ENCODE assay signal across 7 mouse cellular contexts in genomic region chr2:152696476-152697164, GRCm38 (mm10). TPM values are rescaled to one million over a fixed set of nuclear protein-coding genes. Genes with fewer than 3 reads are reported as not detected.
DNase-seq lines count a peak whose midpoint lies in the region; ATAC-seq and TF ChIP-seq lines count a peak whose summit lies in the region.

No protein-coding gene starts in this region.

- peak; percentile 42; the same call in 1 of the 2 replicates for ATAC-seq in embryonic facial prominence, embryonic 11.5 days (replicated peaks; ENCODE audit: insufficient number of reproducible peaks, low FRiP score, low TSS enrichment, low read depth)
- peak; percentile 41; the same call in 1 of the 2 replicates for ATAC-seq in limb, embryonic 11.5 days (ENCODE audit: insufficient number of reproducible peaks, low FRiP score, low TSS enrichment, low read depth)
- ATAC-seq in midbrain, embryonic 15.5 days (replicated peaks) = peak; percentile 62; the same call in 1 of the 2 replicates

- no peak overlapping the region for H3K4me3 ChIP-seq in embryonic facial prominence, embryonic 11.5 days (ENCODE audit: low read depth, low read length)
- no peak overlapping the region for H3K4me3 ChIP-seq in heart, adult 2 months
- H3K4me3 ChIP-seq in kidney, adult 2 months (ENCODE audit: insufficient read depth, low read depth, low read length) = no peak overlapping the region
- H3K4me3 ChIP-seq in limb, embryonic 11.5 days (ENCODE audit: low read depth, low read length) = no peak overlapping the region
- no peak overlapping the region for H3K4me3 ChIP-seq in midbrain, embryonic 15.5 days
- H3K4me3 ChIP-seq in spleen, adult 2 months (ENCODE audit: extremely low read depth, insufficient read depth, insufficient read length) = no peak overlapping the region

- H3K9me3 ChIP-seq in embryonic facial prominence, embryonic 11.5 days (replicated peaks; ENCODE audit: control insufficient read depth, low read length) = no peaks in the 10 kb centered on the region
- no peaks in the 10 kb centered on the region for H3K9me3 ChIP-seq in limb, embryonic 11.5 days (ENCODE audit: control insufficient read depth, low read length)
- H3K9me3 ChIP-seq in midbrain, embryonic 15.5 days = no peaks in the 10 kb centered on the region

- H3K9ac ChIP-seq in embryonic facial prominence, embryonic 11.5 days (replicated peaks; ENCODE audit: low read length) = peak overlapping the region; percentile 68
- H3K9ac ChIP-seq in heart, adult 2 months (ENCODE audit: low read depth, low read length) = peak overlapping the region; percentile 67
- H3K9ac ChIP-seq in limb, embryonic 11.5 days (ENCODE audit: low read length) = peak overlapping the region; percentile 12; the same call in 1 of the 2 replicates
- H3K9ac ChIP-seq in midbrain, embryonic 15.5 days = peak overlapping the region; percentile 41

- intact Hi-C loops in heart, adult 2 months (cut with DNase I) = loop anchor here (1.0 to 10.0 kb wide), 3 partner anchors 46 to 648 kb away; partner anchors contain the start of gene Asxl1

- H3K4me1 ChIP-seq in embryonic facial prominence, embryonic 11.5 days (ENCODE audit: control insufficient read depth, insufficient read depth, low read length) = no peaks in the 10 kb centered on the region
- H3K4me1 ChIP-seq in heart, adult 2 months (ENCODE audit: control insufficient read depth, insufficient read depth, low read length) = peaks cover 10% of the 10 kb centered on the region
- peaks cover 3% of the 10 kb centered on the region; the same call in 1 of the 2 replicates for H3K4me1 ChIP-seq in kidney, adult 2 months (ENCODE audit: control insufficient read depth, insufficient read depth, low read length)
- no peaks in the 10 kb centered on the region; the same call in none of the 2 replicates for H3K4me1 ChIP-seq in limb, embryonic 11.5 days (ENCODE audit: control insufficient read depth, insufficient read depth, low read length)
- H3K4me1 ChIP-seq in midbrain, embryonic 15.5 days = peaks cover 7% of the 10 kb centered on the region
- no peaks in the 10 kb centered on the region for H3K4me1 ChIP-seq in spleen, adult 2 months (ENCODE audit: control insufficient read depth, insufficient read depth, insufficient read length)

- WGBS in embryonic facial prominence, embryonic 11.5 days = 42% methylated on average over 20 of the region's 20 CpGs
- WGBS in heart, adult 2 months = 38% methylated on average over 20 of the region's 20 CpGs
- 39% methylated on average over 20 of the region's 20 CpGs for WGBS in kidney, adult 2 months
- WGBS in limb, embryonic 11.5 days = 44% methylated on average over 20 of the region's 20 CpGs
- 42% methylated on average over 20 of the region's 20 CpGs for WGBS in midbrain, embryonic 15.5 days
- 54% methylated on average over 20 of the region's 20 CpGs for WGBS in spleen, adult 2 months

- H3K27me3 ChIP-seq in embryonic facial prominence, embryonic 11.5 days (ENCODE audit: control insufficient read depth, insufficient read depth, low read length) = no peaks in the 10 kb centered on the region
- no peaks in the 10 kb centered on the region for H3K27me3 ChIP-seq in heart, adult 2 months (ENCODE audit: control insufficient read depth, insufficient read depth, low read length)
- no peaks in the 10 kb centered on the region for H3K27me3 ChIP-seq in kidney, adult 2 months (replicated peaks; ENCODE audit: control insufficient read depth, insufficient read depth, low read length)
- H3K27me3 ChIP-seq in limb, embryonic 11.5 days (ENCODE audit: control insufficient read depth, insufficient read depth, low read length) = no peaks in the 10 kb centered on the region
- H3K27me3 ChIP-seq in midbrain, embryonic 15.5 days (replicated peaks) = no peaks in the 10 kb centered on the region
- H3K27me3 ChIP-seq in spleen, adult 2 months (ENCODE audit: control insufficient read depth, insufficient read depth, low read length) = no peaks in the 10 kb centered on the region

- H3K27ac ChIP-seq in embryonic facial prominence, embryonic 11.5 days (replicated peaks; ENCODE audit: low read depth, low read length) = no peak overlapping the region; the same call in 1 of the 2 replicates
- peak overlapping the region; percentile 85 for H3K27ac ChIP-seq in heart, adult 2 months
- H3K27ac ChIP-seq in kidney, adult 2 months (ENCODE audit: insufficient read depth, low read depth, low read length) = peak overlapping the region; percentile 22; the same call in 1 of the 2 replicates
- peak overlapping the region; percentile 49; the same call in 1 of the 2 replicates for H3K27ac ChIP-seq in limb, embryonic 11.5 days (replicated peaks; ENCODE audit: low read depth, low read length)
- peak overlapping the region; percentile 63 for H3K27ac ChIP-seq in midbrain, embryonic 15.5 days
- H3K27ac ChIP-seq in spleen, adult 2 months (ENCODE audit: insufficient read depth, low read length) = no peak overlapping the region

- peak; percentile 33; the same call in 1 of the 2 replicates for TF ChIP-seq POLR2A in heart, adult 2 months (IDR thresholded peaks at IDR 0.05; ENCODE audit: insufficient read depth, low read depth, low read length)
- no peak for TF ChIP-seq POLR2A in kidney, adult 2 months (IDR thresholded peaks at IDR 0.05; ENCODE audit: low read depth, low read length)
- no peak for TF ChIP-seq POLR2A in spleen, adult 2 months (IDR thresholded peaks at IDR 0.05; ENCODE audit: low read depth, low read length)

- peak; percentile 97 for DNase-seq in adrenal gland, postnatal 14 days
- peak; percentile 93 for DNase-seq in embryonic facial prominence, embryonic 11.5 days (ENCODE audit: low spot score)
- DNase-seq in heart, adult 2 months = peak; percentile 90 to 94
- DNase-seq in kidney, adult 2 months = peak; percentile 95
- peak; percentile 96 for DNase-seq in limb, embryonic 11.5 days (ENCODE audit: low spot score)
- DNase-seq in spleen, adult 2 months (ENCODE audit: low read depth in 1 of 2, low spot score in 2 of 2) = peak; percentile 55 to 80

- peak; percentile 91 for TF ChIP-seq EP300 in heart, adult 2 months (IDR thresholded peaks at IDR 0.05; ENCODE audit: insufficient read depth, low read depth, low read length)

- no peak overlapping the region for H3K4me2 ChIP-seq in embryonic facial prominence, embryonic 11.5 days (ENCODE audit: low read depth, low read length)
- H3K4me2 ChIP-seq in limb, embryonic 11.5 days (ENCODE audit: low read depth, severe bottlenecking) = no peak overlapping the region
- H3K4me2 ChIP-seq in midbrain, embryonic 15.5 days = no peak overlapping the region

- no peak; the same call in 1 of the 2 replicates for TF ChIP-seq CTCF in heart, adult 2 months (IDR thresholded peaks at IDR 0.05)
- TF ChIP-seq CTCF in kidney, adult 2 months (conservative IDR thresholded peaks at IDR 0.05; ENCODE audit: insufficient read depth, insufficient read length, low read depth, low read length) = peak; percentile 88
- peak; percentile 97 for TF ChIP-seq CTCF in spleen, adult 2 months (IDR thresholded peaks at IDR 0.05; ENCODE audit: extremely low read depth, insufficient read depth, insufficient read length, insufficient replicate concordance)

- peaks cover 20% of the 10 kb centered on the region for H3K36me3 ChIP-seq in embryonic facial prominence, embryonic 11.5 days (replicated peaks; ENCODE audit: control insufficient read depth, insufficient read depth, low read depth, low read length)
- no peaks in the 10 kb centered on the region for H3K36me3 ChIP-seq in heart, adult 2 months (ENCODE audit: control insufficient read depth, insufficient read depth, low read length)
- no peaks in the 10 kb centered on the region for H3K36me3 ChIP-seq in kidney, adult 2 months (ENCODE audit: control insufficient read depth, insufficient read depth, low read length)
- peaks cover 37% of the 10 kb centered on the region for H3K36me3 ChIP-seq in limb, embryonic 11.5 days (ENCODE audit: control insufficient read depth, insufficient read depth, low read length)
- peaks cover 31% of the 10 kb centered on the region for H3K36me3 ChIP-seq in midbrain, embryonic 15.5 days (replicated peaks)
- peaks cover 49% of the 10 kb centered on the region for H3K36me3 ChIP-seq in spleen, adult 2 months (ENCODE audit: control insufficient read depth, insufficient read depth, low read length)

- no peaks in the 10 kb centered on the region for H3K79me2 ChIP-seq in heart, adult 2 months (replicated peaks; ENCODE audit: control insufficient read depth, insufficient read depth, low read length)

RNA-seq across cellular contexts. Expression of gene Mcts2, which starts 9.8 kb away (rescaled TPM):
- total RNA-seq in adrenal gland, postnatal 14 days (2021) = 26.6 and 28.0 TPM in 2 replicates
- 40.6 and 45.1 TPM in 2 replicates for polyA plus RNA-seq in embryonic facial prominence, embryonic 11.5 days (2014; fragmentation: Nextera tagmentation; extraction: Ambion mirVana)
- 10 to 100 TPM; 14.8 to 18.2 TPM for total RNA-seq in heart, adult 2 months (2021)
- polyA plus RNA-seq in heart, adult 2 months (2012; rRNA removed) = 8.6 and 12.1 TPM in 2 replicates
- polyA plus RNA-seq in kidney, adult 2 months (2012; rRNA removed) = 8.4 and 10.1 TPM in 2 replicates
- 37.1 and 38.5 TPM in 2 replicates for polyA plus RNA-seq in limb, embryonic 11.5 days (2014; fragmentation: Nextera tagmentation; extraction: Ambion mirVana)
- 33.7 and 34.3 TPM in 2 replicates for polyA plus RNA-seq in midbrain, embryonic 15.5 days (2015; fragmentation: Nextera tagmentation; extraction: Ambion mirVana)
- 0.79 and 1.5 TPM in 2 replicates for polyA plus RNA-seq in spleen, adult 2 months (2012; rRNA removed)

RNA-seq across cellular contexts. Expression of gene H13, which starts 27.4 kb away (rescaled TPM):
- 123 and 139 TPM in 2 replicates for total RNA-seq in adrenal gland, postnatal 14 days (2021)
- 115 and 118 TPM in 2 replicates for polyA plus RNA-seq in embryonic facial prominence, embryonic 11.5 days (2014; fragmentation: Nextera tagmentation; extraction: Ambion mirVana)
- total RNA-seq in heart, adult 2 months (2021) = 10 to 100 TPM; 33.9 to 37.6 TPM
- 42.9 and 43.5 TPM in 2 replicates for polyA plus RNA-seq in heart, adult 2 months (2012; rRNA removed)
- polyA plus RNA-seq in kidney, adult 2 months (2012; rRNA removed) = 129 and 161 TPM in 2 replicates
- polyA plus RNA-seq in limb, embryonic 11.5 days (2014; fragmentation: Nextera tagmentation; extraction: Ambion mirVana) = 123 and 126 TPM in 2 replicates
- 178 and 186 TPM in 2 replicates for polyA plus RNA-seq in midbrain, embryonic 15.5 days (2015; fragmentation: Nextera tagmentation; extraction: Ambion mirVana)
- 82.8 and 145 TPM in 2 replicates for polyA plus RNA-seq in spleen, adult 2 months (2012; rRNA removed)

RNA-seq across cellular contexts. Expression of gene Id1, which starts 39.4 kb away (rescaled TPM):
- 136 and 138 TPM in 2 replicates for total RNA-seq in adrenal gland, postnatal 14 days (2021)
- polyA plus RNA-seq in embryonic facial prominence, embryonic 11.5 days (2014; fragmentation: Nextera tagmentation; extraction: Ambion mirVana) = 166 and 179 TPM in 2 replicates
- 10 to 100 TPM; 56.5 to 59.8 TPM for total RNA-seq in heart, adult 2 months (2021)
- 74.7 and 113 TPM in 2 replicates for polyA plus RNA-seq in heart, adult 2 months (2012; rRNA removed)
- 156 and 235 TPM in 2 replicates for polyA plus RNA-seq in kidney, adult 2 months (2012; rRNA removed)
- polyA plus RNA-seq in limb, embryonic 11.5 days (2014; fragmentation: Nextera tagmentation; extraction: Ambion mirVana) = 221 and 248 TPM in 2 replicates
- polyA plus RNA-seq in midbrain, embryonic 15.5 days (2015; fragmentation: Nextera tagmentation; extraction: Ambion mirVana) = 30.7 and 33.7 TPM in 2 replicates
- 53.5 and 84.4 TPM in 2 replicates for polyA plus RNA-seq in spleen, adult 2 months (2012; rRNA removed)

RNA-seq across cellular contexts. Expression of gene Cox4i2, which starts 57.4 kb away (rescaled TPM):
- total RNA-seq in adrenal gland, postnatal 14 days (2021) = 6.3 and 7.7 TPM in 2 replicates
- polyA plus RNA-seq in embryonic facial prominence, embryonic 11.5 days (2014; fragmentation: Nextera tagmentation; extraction: Ambion mirVana) = 9.8 and 11.1 TPM in 2 replicates
- 10 to 100 TPM; 12.1 to 18.0 TPM for total RNA-seq in heart, adult 2 months (2021)
- polyA plus RNA-seq in heart, adult 2 months (2012; rRNA removed) = 12.0 and 13.2 TPM in 2 replicates
- polyA plus RNA-seq in kidney, adult 2 months (2012; rRNA removed) = 2.9 and 3.1 TPM in 2 replicates
- polyA plus RNA-seq in limb, embryonic 11.5 days (2014; fragmentation: Nextera tagmentation; extraction: Ambion mirVana) = 18.5 and 22.3 TPM in 2 replicates
- polyA plus RNA-seq in midbrain, embryonic 15.5 days (2015; fragmentation: Nextera tagmentation; extraction: Ambion mirVana) = 5.2 and 6.4 TPM in 2 replicates
- polyA plus RNA-seq in spleen, adult 2 months (2012; rRNA removed) = 0.56 and 0.59 TPM in 2 replicates

Comparison
In these comparisons a context has a peak if more than half of its experiments do, and no peak if none do; other contexts are left out.
1. H3K27ac ChIP-seq: peak in heart, adult 2 months (single experiment), kidney, adult 2 months (single experiment), limb, embryonic 11.5 days (single experiment) and midbrain, embryonic 15.5 days (single experiment); none in embryonic facial prominence, embryonic 11.5 days (single experiment) and spleen, adult 2 months (single experiment).
2. H3K9ac ChIP-seq: peak in every context shown above with its lines; median percentile 68 in embryonic facial prominence, embryonic 11.5 days; 67 in heart, adult 2 months; 41 in midbrain, embryonic 15.5 days; 12 in limb, embryonic 11.5 days.
3. Peak in every context shown above with its lines, with median percentiles within 50 percentile points of each other: DNase-seq and ATAC-seq.